Mouse (Mus musculus) left cerebral cortex, postnatal 10 days (tissue): ENCODE measurements at regions not wholly inside any gene's neighbourhood (a gene's known extent, or its start where the extent isn't known, plus 50 kb on each side); places are given as distances from the start of the nearest gene placed in this dataset.

Experiments
- DNase-seq, 2 experiments: peaks; one replicate each; pipeline ENCODE4 v3.0.0; 2021 to 2022; ENCODE audit warnings: low spot score in 2 of 2, mixed read lengths in 1 of 2; ENCODE audit errors: extremely low spot score in 1 of 2
- intact Hi-C: fragments of 180-260 bp; cut with DNase I; formaldehyde crosslinking; loops from one replicate; pipeline ENCODE4 v1.15.1; 2025

- intact Hi-C loops: no loop called here
- no peak for DNase-seq
Observed at GRCm38 (mm10) chr11:112345586-112345985, 436.4 kb upstream of the Sox9 start.

- no peak for DNase-seq
- intact Hi-C loops: no loop called here
Observed at GRCm38 (mm10) chr11:112346089-112346488, 435.9 kb upstream of the Sox9 start.

GRCm38 (mm10) chr11:112346532-112346931 lies 435.5 kb upstream of the Sox9 start:
- no peak for DNase-seq
- intact Hi-C loops: no loop called here

GRCm38 (mm10) chr11:112355311-112355710 lies 426.7 kb upstream of the Sox9 start:
- intact Hi-C loops: no loop called here
- no peak for DNase-seq

- no peak for DNase-seq
- intact Hi-C loops: no loop called here
Observed at GRCm38 (mm10) chr11:112366715-112367114, 415.3 kb upstream of the Sox9 start.

GRCm38 (mm10) chr11:112370941-112371340 lies 411.1 kb upstream of the Sox9 start:
- DNase-seq: no peak
- intact Hi-C loops: no loop called here

GRCm38 (mm10) chr11:112400069-112400468 lies 382.0 kb upstream of the Sox9 start:
- intact Hi-C loops: no loop called here
- DNase-seq: no peak

GRCm38 (mm10) chr11:112407681-112408080 lies 374.3 kb upstream of the Sox9 start:
- intact Hi-C loops: no loop called here

GRCm38 (mm10) chr11:112412434-112412833 lies 369.6 kb upstream of the Sox9 start:
- DNase-seq: no peak
- intact Hi-C loops: no loop called here

More at GRCm38 (mm10) chr11:112407681-112408080, 374.3 kb upstream of the Sox9 start:
- no peak for DNase-seq

GRCm38 (mm10) chr11:112442639-112443038 lies 339.4 kb upstream of the Sox9 start:
- no peak for DNase-seq
- intact Hi-C loops: no loop called here

GRCm38 (mm10) chr11:112443890-112444289 lies 338.1 kb upstream of the Sox9 start:
- no peak for DNase-seq
- intact Hi-C loops: no loop called here

- DNase-seq: no peak
- intact Hi-C loops: no loop called here
Observed at GRCm38 (mm10) chr11:112449632-112450031, 332.4 kb upstream of the Sox9 start.

- intact Hi-C loops: no loop called here
- no peak for DNase-seq
Observed at GRCm38 (mm10) chr11:112450227-112450626, 331.8 kb upstream of the Sox9 start.

- DNase-seq: no peak
- intact Hi-C loops: no loop called here
Observed at GRCm38 (mm10) chr11:112458075-112458474, 323.9 kb upstream of the Sox9 start.

- DNase-seq: no peak
- intact Hi-C loops: no loop called here
Observed at GRCm38 (mm10) chr11:112463121-112463520, 318.9 kb upstream of the Sox9 start.

GRCm38 (mm10) chr11:112464386-112464785 lies 317.6 kb upstream of the Sox9 start:
- intact Hi-C loops: no loop called here

GRCm38 (mm10) chr11:112470336-112470735 lies 311.7 kb upstream of the Sox9 start:
- peak; percentile 35 to 48 for DNase-seq
- intact Hi-C loops: no loop called here

More at GRCm38 (mm10) chr11:112464386-112464785, 317.6 kb upstream of the Sox9 start:
- no peak for DNase-seq

- DNase-seq: no peak
- intact Hi-C loops: no loop called here
Observed at GRCm38 (mm10) chr11:112473237-112473636, 308.8 kb upstream of the Sox9 start.

- intact Hi-C loops: no loop called here
- DNase-seq: no peak
Observed at GRCm38 (mm10) chr11:112473681-112474080, 308.3 kb upstream of the Sox9 start.

GRCm38 (mm10) chr11:112480360-112480759 lies 301.7 kb upstream of the Sox9 start:
- intact Hi-C loops: no loop called here
- no peak for DNase-seq

GRCm38 (mm10) chr11:112501781-112502180 lies 280.2 kb upstream of the Sox9 start:
- peak; percentile 20 to 46 for DNase-seq
- intact Hi-C loops: no loop called here
